Mouse (Mus musculus) heart, adult 2 months (tissue): ENCODE results near the gene Cnmd.

Experiments
- CTCF ChIP-seq: fragments of 200-600 bp; IDR thresholded peaks from 2 replicates; pipeline ENCODE4 v1.8.1; 2022; ENCODE audit warnings: antibody characterized with exemption, mild to moderate bottlenecking, moderate library complexity
- POLR2A ChIP-seq: fragments of 200-500 bp; IDR thresholded peaks from 2 replicates; pipeline ENCODE4 v1.6.1; 2011; ENCODE audit warnings: mild to moderate bottlenecking, low read depth, low read length, control low read depth; ENCODE audit not compliant: insufficient read depth

- no peak for TF ChIP-seq CTCF
- no peak for TF ChIP-seq POLR2A
Observed at GRCm38 (mm10) chr14:79662001-79662400, at the start of gene Cnmd.
